Mouse (Mus musculus) brain, embryonic 14.5 days (tissue): ENCODE results near the gene Mcf2l.

Source experiments
- CTCF ChIP-seq: fragments of 200-500 bp; IDR thresholded peaks from 2 replicates; pipeline ENCODE4 v1.5.1; 2012; ENCODE audit warnings: inconsistent platforms, mild to moderate bottlenecking, moderate library complexity, borderline replicate concordance; ENCODE audit not compliant: insufficient read depth, insufficient read length; ENCODE audit errors: extremely low read depth
- POLR2A ChIP-seq: fragments of 200-500 bp; IDR thresholded peaks from 2 replicates; pipeline ENCODE4 v1.6.1; 2012; ENCODE audit warnings: mild to moderate bottlenecking, inconsistent platforms, borderline replicate concordance; ENCODE audit not compliant: poor library complexity, insufficient read depth, insufficient read length, severe bottlenecking; ENCODE audit errors: extremely low read depth

GRCm38 (mm10) chr8:13021830-13022229 is 148.2 kb downstream of the Mcf2l start:
- TF ChIP-seq CTCF, result no peak
- no peak for TF ChIP-seq POLR2A
